Mouse (Mus musculus): Measurements from ENCODE around the gene Rab8b. TPM values are rescaled to one million over a fixed set of nuclear protein-coding genes. Genes with fewer than 3 reads are reported as not detected.
A peak's percentile ranks its signal among the peaks of the same experiment; 100 is the strongest.

Gene Rab8b
- 28.9 and 29.2 TPM in 2 replicates for polyA plus RNA-seq (2015; fragmentation: Nextera tagmentation; extraction: Ambion mirVana)

DNA sequence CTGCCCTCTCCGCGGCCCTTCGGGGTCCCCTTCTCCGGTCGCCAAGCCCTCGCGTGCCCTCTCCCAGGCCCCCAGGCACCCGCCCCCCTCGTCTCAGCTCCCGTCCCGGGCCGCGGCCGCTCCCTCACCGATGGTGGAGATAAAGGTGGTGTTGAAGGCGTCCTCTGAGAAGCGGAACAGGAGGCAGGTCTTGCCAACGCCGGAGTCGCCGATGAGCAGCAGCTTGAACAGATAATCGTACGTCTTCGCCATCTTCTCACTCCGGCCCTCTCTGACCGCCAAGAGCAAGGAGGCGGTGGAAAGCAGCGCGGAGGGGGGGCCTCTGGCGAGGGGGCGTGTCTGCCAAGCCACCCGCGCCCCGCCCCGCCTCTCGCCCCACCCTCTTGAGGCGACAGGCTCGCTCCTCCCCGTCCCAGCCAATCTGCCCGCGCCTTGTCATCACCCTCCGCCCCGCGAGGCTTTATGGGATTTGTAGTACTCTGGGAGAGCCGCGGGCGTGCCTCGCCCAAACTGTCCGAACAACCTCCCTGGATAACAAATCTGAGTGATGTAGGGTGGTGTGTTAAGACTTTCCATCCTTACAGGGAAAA lies at the start of gene Rab8b:
Rab8b (minus strand) TSS at position 306 of the 590 bp plus-strand sequence.
- Histone ChIP-seq H3K4me3 (replicated peaks) (peak within 1 kb of the TSS; percentile 92), H3K4me1 (replicated peaks) (peaks cover 51% of the 10 kb centered on the region), H3K27me3 (no peaks in the 10 kb centered on the region), H3K9ac (peak within 1 kb of the TSS; percentile 93), H3K9me3 (replicated peaks) (no peaks in the 10 kb centered on the region), H3K27ac (replicated peaks) (peak within 1 kb of the TSS; percentile 97), H3K36me3 (replicated peaks) (peaks cover 4% of the 10 kb centered on the region; the same call in 1 of the 2 replicates), H3K4me2 (peak within 1 kb of the TSS; percentile 92)
- under 1% methylated on average over 49 of the region's 49 CpGs for WGBS (ENCODE audit: insufficient replicate concordance)
- ATAC-seq (ENCODE audit: insufficient read depth): peak; percentile 92

DNA sequence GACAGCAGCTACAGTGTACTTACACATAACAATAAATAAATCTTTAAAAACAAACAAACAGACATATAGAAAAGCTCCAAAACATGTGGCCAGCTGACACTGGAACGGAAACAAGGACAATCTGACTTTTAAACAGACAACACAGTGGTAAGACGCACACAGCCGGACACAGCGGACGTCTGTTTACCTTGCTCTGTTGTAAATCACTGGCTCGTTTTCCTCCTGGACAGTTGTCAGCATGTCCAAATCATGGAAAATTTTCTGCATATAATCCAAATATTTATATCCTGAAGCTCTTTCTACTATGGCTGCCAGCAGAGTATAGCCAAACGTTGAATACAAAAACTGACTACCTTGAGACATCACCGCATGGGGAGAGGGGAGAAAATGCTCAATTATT lies 48.0 kb upstream of the Rab8b start:
- Histone ChIP-seq H3K36me3 (replicated peaks) (peaks cover 10% of the 10 kb centered on the region), H3K27me3 (no peaks in the 10 kb centered on the region), H3K4me2 (no peak overlapping the region), H3K27ac (replicated peaks) (no peak overlapping the region), H3K4me1 (replicated peaks) (no peaks in the 10 kb centered on the region), H3K4me3 (replicated peaks) (no peak overlapping the region), H3K9ac (no peak overlapping the region), H3K9me3 (replicated peaks) (no peaks in the 10 kb centered on the region)
- no peak for ATAC-seq (ENCODE audit: insufficient read depth)
- 79% methylated on average over 8 of the region's 8 CpGs for WGBS (ENCODE audit: insufficient replicate concordance)

DNA sequence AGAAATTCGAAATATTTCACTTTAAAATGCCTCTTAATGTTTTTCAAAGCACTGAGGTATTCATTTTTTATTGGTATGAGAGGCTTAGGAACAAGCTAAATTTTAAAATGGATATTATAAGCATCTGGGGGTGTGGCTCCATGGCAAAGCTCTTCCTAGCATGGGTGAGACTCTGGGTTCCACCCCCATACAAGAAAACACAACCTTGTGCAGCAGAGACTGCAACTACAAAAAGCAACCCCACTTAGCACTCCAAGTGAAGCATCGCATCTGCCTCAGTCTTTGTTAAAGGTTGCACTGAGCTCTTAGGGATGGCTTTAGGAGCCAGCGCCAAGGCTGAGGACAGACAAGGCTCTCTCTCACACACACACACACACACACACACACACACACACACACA lies 42.0 kb upstream of the Rab8b start:
- Histone ChIP-seq H3K4me1 (replicated peaks) (no peaks in the 10 kb centered on the region), H3K27ac (replicated peaks) (no peak overlapping the region), H3K36me3 (replicated peaks) (no peaks in the 10 kb centered on the region), H3K4me3 (replicated peaks) (no peak overlapping the region), H3K27me3 (no peaks in the 10 kb centered on the region), H3K9ac (no peak overlapping the region), H3K9me3 (replicated peaks) (no peaks in the 10 kb centered on the region), H3K4me2 (no peak overlapping the region)
- 71% methylated on average over 3 of the region's 3 CpGs for WGBS (ENCODE audit: insufficient replicate concordance)
- ATAC-seq (ENCODE audit: insufficient read depth): no peak

DNA sequence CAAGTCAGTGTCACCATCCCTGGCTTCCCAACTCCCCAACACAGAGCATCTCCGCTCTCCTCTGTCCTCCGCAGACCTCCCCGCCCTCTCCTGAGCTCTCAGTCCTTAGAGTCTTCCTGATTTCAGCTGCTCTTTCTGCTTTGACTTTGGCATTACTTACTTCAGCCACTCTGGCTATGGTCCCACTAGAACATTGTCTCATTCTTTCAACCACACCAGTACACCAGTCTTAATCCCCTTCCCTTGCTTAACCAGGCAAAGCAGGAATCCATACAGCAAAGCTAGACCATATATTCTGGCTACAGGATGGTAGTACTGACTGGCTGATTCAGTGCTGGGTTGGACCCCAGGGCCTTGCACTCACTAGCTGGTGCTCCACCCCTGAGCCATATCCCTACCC lies 38.0 kb upstream of the Rab8b start:
- Histone ChIP-seq H3K27me3 (no peaks in the 10 kb centered on the region), H3K9me3 (replicated peaks) (no peaks in the 10 kb centered on the region), H3K4me3 (replicated peaks) (no peak overlapping the region), H3K9ac (no peak overlapping the region), H3K4me1 (replicated peaks) (no peaks in the 10 kb centered on the region), H3K4me2 (no peak overlapping the region), H3K36me3 (replicated peaks) (no peaks in the 10 kb centered on the region), H3K27ac (replicated peaks) (no peak overlapping the region)
- ATAC-seq (ENCODE audit: insufficient read depth): no peak
- WGBS (ENCODE audit: insufficient replicate concordance): 85% methylated on average over 3 of the region's 3 CpGs

DNA sequence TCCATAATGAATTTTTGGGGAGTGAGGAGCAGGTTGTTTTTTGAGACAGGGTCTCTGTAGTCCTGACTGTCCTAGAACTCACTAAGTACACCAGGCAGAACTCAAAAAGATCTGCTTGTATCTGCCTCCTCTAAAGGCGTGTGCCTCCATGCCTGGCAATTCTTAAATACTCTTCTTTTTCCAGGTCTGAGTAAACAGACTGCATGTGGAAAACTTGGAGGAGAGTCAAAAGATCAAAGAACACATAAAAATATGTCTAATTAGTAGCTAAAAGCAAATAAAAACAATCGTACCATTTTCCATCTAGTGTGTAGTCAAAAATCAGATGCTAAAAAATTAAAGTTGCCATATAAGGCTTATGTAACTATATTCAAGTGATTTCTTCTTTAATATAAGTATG lies 33.4 kb upstream of the Rab8b start:
- Histone ChIP-seq H3K27me3 (no peaks in the 10 kb centered on the region), H3K9ac (no peak overlapping the region), H3K9me3 (replicated peaks) (no peaks in the 10 kb centered on the region), H3K27ac (replicated peaks) (no peak overlapping the region), H3K4me2 (no peak overlapping the region), H3K4me1 (replicated peaks) (peaks cover 3% of the 10 kb centered on the region), H3K36me3 (replicated peaks) (peaks cover 9% of the 10 kb centered on the region), H3K4me3 (replicated peaks) (no peak overlapping the region)
- no peak for ATAC-seq (ENCODE audit: insufficient read depth)
- WGBS (ENCODE audit: insufficient replicate concordance): 64% methylated on average over 2 of the region's 2 CpGs

DNA sequence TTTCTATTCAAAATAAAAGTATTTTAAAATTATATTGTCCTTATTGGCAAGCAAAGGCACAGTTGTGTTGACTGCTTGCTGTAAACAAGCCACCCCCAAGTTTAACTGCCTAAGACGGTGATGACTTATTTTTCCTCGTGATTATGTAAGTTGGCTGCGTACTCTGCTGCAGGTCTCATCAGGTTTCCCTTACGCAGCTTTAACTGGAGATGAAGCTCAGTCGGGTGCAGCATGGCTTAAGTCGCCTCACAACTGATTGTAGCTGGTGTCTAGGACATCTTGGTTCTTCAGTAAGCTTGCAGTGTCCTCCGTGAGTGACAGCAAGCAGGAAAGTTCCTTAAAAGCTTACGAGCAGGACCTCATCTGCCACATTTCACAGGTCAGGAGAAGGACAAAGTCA lies 32.8 kb upstream of the Rab8b start:
- no peak for ATAC-seq (ENCODE audit: insufficient read depth)
- peaks cover 12% of the 10 kb centered on the region for H3K36me3 ChIP-seq (replicated peaks)
- peaks cover 3% of the 10 kb centered on the region for H3K4me1 ChIP-seq (replicated peaks)
- no peak overlapping the region for H3K27ac ChIP-seq (replicated peaks)
- no peaks in the 10 kb centered on the region for H3K9me3 ChIP-seq (replicated peaks)
- no peak overlapping the region for H3K9ac ChIP-seq
- no peak overlapping the region for H3K4me3 ChIP-seq (replicated peaks)
- no peaks in the 10 kb centered on the region for H3K27me3 ChIP-seq
- WGBS (ENCODE audit: insufficient replicate concordance): 70% methylated on average over 8 of the region's 8 CpGs
- no peak overlapping the region for H3K4me2 ChIP-seq

DNA sequence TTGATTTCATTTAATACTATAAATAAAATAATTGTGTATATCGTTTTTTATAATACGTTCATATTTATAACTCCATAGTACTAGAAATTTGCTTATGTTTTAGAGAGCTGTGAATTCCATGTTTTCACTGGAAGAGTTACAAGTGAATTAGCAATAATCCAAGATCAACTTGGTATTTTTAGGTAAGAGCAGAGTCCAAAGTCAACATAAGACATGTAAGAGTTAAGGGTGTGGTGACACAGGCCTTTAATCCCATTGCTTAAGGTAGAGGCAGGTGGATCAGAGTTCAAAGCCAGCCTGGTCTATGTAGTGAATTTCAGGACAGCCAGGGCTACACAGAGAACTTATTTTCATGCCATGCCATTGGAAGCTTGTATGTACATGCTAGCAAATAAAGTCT lies 29.0 kb upstream of the Rab8b start:
- no peaks in the 10 kb centered on the region for H3K9me3 ChIP-seq (replicated peaks)
- peaks cover 12% of the 10 kb centered on the region for H3K36me3 ChIP-seq (replicated peaks)
- H3K27ac ChIP-seq (replicated peaks): no peak overlapping the region
- no peak for ATAC-seq (ENCODE audit: insufficient read depth)
- no peak overlapping the region for H3K4me2 ChIP-seq
- 89% methylated on average over 2 of the region's 2 CpGs for WGBS (ENCODE audit: insufficient replicate concordance)
- no peaks in the 10 kb centered on the region for H3K27me3 ChIP-seq
- peaks cover 21% of the 10 kb centered on the region for H3K4me1 ChIP-seq (replicated peaks)
- no peak overlapping the region for H3K4me3 ChIP-seq (replicated peaks)
- H3K9ac ChIP-seq: no peak overlapping the region

DNA sequence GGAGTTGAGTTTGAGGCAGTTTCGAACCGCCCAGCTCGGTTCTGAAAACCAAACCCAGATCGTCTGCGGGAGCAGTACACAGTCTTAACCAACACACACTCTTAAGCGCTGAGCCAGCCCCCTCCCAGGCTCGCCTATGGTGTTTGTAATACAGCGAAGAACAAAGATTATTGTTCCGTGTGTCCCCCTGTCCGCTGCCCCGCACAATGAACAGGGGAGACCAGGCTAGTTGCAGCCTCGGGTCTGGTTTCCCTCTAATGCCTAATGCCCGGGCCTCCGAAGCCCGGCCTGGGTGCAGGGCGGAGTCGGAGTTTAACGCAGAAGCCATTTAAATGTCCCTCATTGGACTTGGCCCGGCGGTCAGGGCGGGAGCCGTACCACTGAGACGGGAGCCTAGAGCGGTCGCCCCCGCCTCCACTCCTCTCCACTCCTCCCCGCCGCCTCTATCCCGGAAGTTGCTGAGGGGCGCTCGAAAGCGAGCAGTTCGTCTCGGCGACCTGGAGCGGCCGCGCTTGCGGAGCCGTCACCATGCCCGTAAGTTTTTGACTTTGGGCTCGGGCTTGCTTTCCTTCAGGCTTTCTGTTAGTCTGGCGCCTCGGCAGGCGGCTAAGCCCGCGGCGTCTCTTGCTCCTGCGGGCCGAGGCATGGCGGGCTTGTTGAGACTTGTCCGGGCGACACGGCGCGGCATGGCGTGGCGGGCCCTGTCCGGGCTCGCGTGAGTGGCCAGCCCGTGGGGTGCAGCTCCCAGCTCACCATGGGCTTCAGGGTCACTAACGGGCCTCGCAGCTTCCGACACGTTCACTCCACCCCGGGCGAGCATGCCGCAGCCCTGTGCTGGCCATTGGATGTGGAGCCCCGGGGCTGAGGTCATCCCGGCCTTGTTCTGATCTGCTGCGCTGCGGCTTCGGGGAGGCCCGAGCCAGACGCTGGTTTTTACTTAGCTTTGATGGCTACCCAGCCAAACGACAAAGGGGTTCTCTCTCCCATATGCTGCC lies 26.5 kb upstream of the Rab8b start, which contains the start of gene Rps27l:
Rps27l (plus strand) TSS at position 440 of the 995 bp plus-strand sequence.
- H3K36me3 ChIP-seq (replicated peaks): peaks cover 12% of the 10 kb centered on the region
- H3K27ac ChIP-seq (replicated peaks): peak within 1 kb of the TSS; percentile 93
- H3K27me3 ChIP-seq: no peaks in the 10 kb centered on the region
- WGBS (ENCODE audit: insufficient replicate concordance): under 1% methylated on average over 77 of the region's 77 CpGs
- H3K4me2 ChIP-seq: peak within 1 kb of the TSS; percentile 89
- peak; percentile 99 for ATAC-seq (ENCODE audit: insufficient read depth)
- H3K9ac ChIP-seq: peak within 1 kb of the TSS; percentile 92
- peak within 1 kb of the TSS; percentile 99 for H3K4me3 ChIP-seq (replicated peaks)
- H3K9me3 ChIP-seq (replicated peaks): no peaks in the 10 kb centered on the region
- peaks cover 21% of the 10 kb centered on the region for H3K4me1 ChIP-seq (replicated peaks)

DNA sequence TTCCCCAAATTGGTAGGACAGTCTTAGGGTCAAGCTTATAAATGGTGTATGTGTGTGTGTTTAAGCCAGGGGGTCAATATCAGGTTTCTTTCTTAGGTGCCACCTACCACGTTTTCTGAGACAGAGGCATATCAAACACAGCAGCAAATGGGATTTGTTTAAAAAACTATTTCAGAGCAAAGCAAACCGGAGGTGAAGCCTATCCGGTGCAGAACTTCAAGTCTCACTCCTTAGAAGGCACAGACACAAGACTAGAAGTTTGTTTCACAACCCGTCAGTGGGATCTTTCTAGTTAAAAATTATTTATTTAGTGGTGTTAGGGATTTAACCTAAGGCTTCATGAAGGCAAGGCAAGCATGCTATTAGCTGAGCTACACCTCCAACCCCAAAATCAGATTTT lies 25.7 kb upstream of the Rab8b start:
- Histone ChIP-seq H3K4me3 (replicated peaks) (peak overlapping the region; percentile 99), H3K9ac (peak overlapping the region; percentile 92), H3K27ac (replicated peaks) (peak overlapping the region; percentile 93), H3K4me2 (peak overlapping the region; percentile 89), H3K27me3 (no peaks in the 10 kb centered on the region), H3K9me3 (replicated peaks) (no peaks in the 10 kb centered on the region), H3K36me3 (replicated peaks) (peaks cover 12% of the 10 kb centered on the region), H3K4me1 (replicated peaks) (peaks cover 21% of the 10 kb centered on the region)
- 15% methylated on average over 4 of the region's 4 CpGs for WGBS (ENCODE audit: insufficient replicate concordance)
- ATAC-seq (ENCODE audit: insufficient read depth): no peak

DNA sequence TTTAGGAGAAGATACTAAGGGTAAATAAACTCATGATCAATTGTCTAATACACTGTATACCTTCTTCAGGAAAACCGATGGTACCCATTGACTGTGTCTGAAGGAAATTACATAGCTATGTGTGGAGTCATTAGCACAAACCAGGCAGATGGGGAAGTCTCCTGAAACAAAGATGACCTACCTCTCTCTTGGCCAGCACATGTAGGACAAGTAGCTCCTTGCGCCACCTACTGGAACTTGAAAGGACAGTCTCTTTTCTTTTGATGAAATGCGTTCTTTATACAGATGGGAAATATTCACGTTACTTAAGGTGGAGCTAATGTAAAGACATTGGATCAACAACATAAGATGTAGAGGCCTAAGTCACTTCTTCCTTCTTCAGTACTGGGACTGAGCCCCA lies 19.3 kb upstream of the Rab8b start:
- no peak for ATAC-seq (ENCODE audit: insufficient read depth)
- WGBS (ENCODE audit: insufficient replicate concordance): 1% methylated on average over 4 of the region's 4 CpGs
- Histone ChIP-seq H3K36me3 (replicated peaks) (no peaks in the 10 kb centered on the region), H3K27ac (replicated peaks) (no peak overlapping the region), H3K9ac (no peak overlapping the region), H3K4me1 (replicated peaks) (no peaks in the 10 kb centered on the region), H3K4me2 (no peak overlapping the region), H3K4me3 (replicated peaks) (no peak overlapping the region), H3K27me3 (no peaks in the 10 kb centered on the region), H3K9me3 (replicated peaks) (no peaks in the 10 kb centered on the region)

DNA sequence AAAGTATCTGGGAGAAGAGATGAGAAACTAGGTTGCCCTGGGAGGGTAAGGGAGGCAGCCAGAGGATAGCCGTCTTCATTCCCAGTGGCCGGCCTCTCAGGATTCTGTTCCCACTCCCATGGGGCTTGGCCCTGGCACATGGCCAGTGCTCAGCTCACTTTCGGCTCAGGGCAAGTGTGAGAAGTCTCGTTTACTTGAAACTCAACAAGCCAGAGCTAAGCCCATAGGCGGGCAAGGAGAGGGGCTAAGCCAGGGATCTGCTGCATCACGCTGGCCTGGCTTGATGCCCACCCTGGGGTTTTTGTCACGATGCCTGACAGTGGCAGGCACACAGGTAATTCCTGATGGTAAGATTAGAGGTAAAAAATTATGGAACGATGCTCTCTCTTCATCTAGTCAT lies 18.0 kb upstream of the Rab8b start:
- no peak overlapping the region for H3K4me3 ChIP-seq (replicated peaks)
- 71% methylated on average over 8 of the region's 8 CpGs for WGBS (ENCODE audit: insufficient replicate concordance)
- H3K36me3 ChIP-seq (replicated peaks): no peaks in the 10 kb centered on the region

More for the DNA sequence above, 18.0 kb upstream of the Rab8b start:
- H3K27ac ChIP-seq (replicated peaks): no peak overlapping the region
- H3K27me3 ChIP-seq: no peaks in the 10 kb centered on the region
- ATAC-seq (ENCODE audit: insufficient read depth): no peak
- no peaks in the 10 kb centered on the region for H3K4me1 ChIP-seq (replicated peaks)
- no peak overlapping the region for H3K9ac ChIP-seq
- no peaks in the 10 kb centered on the region for H3K9me3 ChIP-seq (replicated peaks)
- no peak overlapping the region for H3K4me2 ChIP-seq
